Comparison of ENCODE assay signal across 14 mouse cellular contexts in genomic region chr19:19969780-19970512, GRCm38 (mm10).
"Had no signal": no experiment of that assay in that cellular context is flagged by ENCODE, and none has a peak within 500 bp of the region (broad histone marks: within the 10 kb centered on the region; RNA-seq: fewer than 3 reads in every experiment).

No protein-coding gene starts in this region.

- H3K4me2 ChIP-seq: liver, embryonic 12.5 days; midbrain, embryonic 11.5 days; midbrain, embryonic 13.5 days; midbrain, embryonic 15.5 days; neural tube, embryonic 12.5 days; stomach, embryonic 15.5 days had no signal

- H3K4me1 ChIP-seq: liver, embryonic 12.5 days; midbrain, embryonic 13.5 days; midbrain, embryonic 15.5 days; neural tube, embryonic 12.5 days; stomach, embryonic 15.5 days had no signal

- H3K9me3 ChIP-seq: liver, embryonic 12.5 days; midbrain, embryonic 13.5 days; midbrain, embryonic 15.5 days; neural tube, embryonic 12.5 days; stomach, embryonic 15.5 days had no signal

- H3K9ac ChIP-seq: liver, embryonic 12.5 days; liver, embryonic 14.5 days; midbrain, embryonic 13.5 days; midbrain, embryonic 15.5 days; neural tube, embryonic 12.5 days; stomach, embryonic 15.5 days had no signal

- H3K27ac ChIP-seq: liver, embryonic 12.5 days; liver, embryonic 14.5 days; midbrain, embryonic 13.5 days; midbrain, embryonic 15.5 days; neural tube, embryonic 12.5 days; stomach, embryonic 15.5 days; stomach, postnatal 0 days had no signal

- H3K27me3 ChIP-seq: liver, embryonic 12.5 days; midbrain, embryonic 13.5 days; midbrain, embryonic 15.5 days; neural tube, embryonic 12.5 days; stomach, embryonic 15.5 days had no signal

- H3K36me3 ChIP-seq: liver, embryonic 12.5 days; midbrain, embryonic 13.5 days; midbrain, embryonic 15.5 days; neural tube, embryonic 12.5 days; stomach, embryonic 15.5 days had no signal

- H3K4me3 ChIP-seq: liver, embryonic 12.5 days; midbrain, embryonic 13.5 days; midbrain, embryonic 15.5 days; neural tube, embryonic 12.5 days; stomach, embryonic 15.5 days had no signal

- ATAC-seq: liver, embryonic 12.5 days; midbrain, embryonic 13.5 days; midbrain, embryonic 15.5 days had no signal

- DNase-seq: lung, adult 2 months; lung, postnatal 4 days; right cerebral cortex, postnatal 14 days; thymus, adult 2 months; thymus, postnatal 25 days; thymus, postnatal 4 days had no signal
